Mouse (Mus musculus): ENCODE measurements around the gene Nav2. TPM values are rescaled to one million over a fixed set of nuclear protein-coding genes. Genes with fewer than 3 reads are reported as not detected.
A peak's percentile ranks its signal among the peaks of the same experiment; 100 is the strongest.

Gene Nav2
- polyA plus RNA-seq, 1 experiment from 2014 or later: 24.2 TPM

GRCm38 (mm10) chr7:49017794-49018193 lies 109.3 kb downstream of the Nav2 start:
- no peaks in the 10 kb centered on the region for H3K9me3 ChIP-seq
- peaks cover 74% of the 10 kb centered on the region for H3K4me1 ChIP-seq (replicated peaks)
- H3K27ac ChIP-seq: peak overlapping the region; percentile 79
- H3K9ac ChIP-seq: no peak overlapping the region
- ATAC-seq (ENCODE audit: low FRiP score): no peak
- H3K27me3 ChIP-seq: no peaks in the 10 kb centered on the region
- no peak overlapping the region for H3K4me3 ChIP-seq
- 61% methylated on average over 5 of the region's 5 CpGs for WGBS
- no peaks in the 10 kb centered on the region for H3K36me3 ChIP-seq
- no peak overlapping the region for H3K4me2 ChIP-seq

- peak; percentile 43 for ATAC-seq (ENCODE audit: low FRiP score)
- H3K36me3 ChIP-seq: no peaks in the 10 kb centered on the region
- no peak overlapping the region for H3K4me2 ChIP-seq
- no peak overlapping the region for H3K9ac ChIP-seq
- WGBS: 18% methylated on average over 7 of the region's 7 CpGs
- H3K27me3 ChIP-seq: no peaks in the 10 kb centered on the region
- H3K4me1 ChIP-seq (replicated peaks): peaks cover 67% of the 10 kb centered on the region
- H3K9me3 ChIP-seq: no peaks in the 10 kb centered on the region
- H3K4me3 ChIP-seq: no peak overlapping the region
- H3K27ac ChIP-seq: peak overlapping the region; percentile 79
Measured at GRCm38 (mm10) chr7:49018478-49018914, 110.0 kb downstream of the Nav2 start.

GRCm38 (mm10) chr7:49025026-49025815 lies 116.7 kb downstream of the Nav2 start:
- ATAC-seq (ENCODE audit: low FRiP score): no peak
- H3K4me1 ChIP-seq (replicated peaks): peaks cover 44% of the 10 kb centered on the region
- no peak overlapping the region for H3K27ac ChIP-seq

GRCm38 (mm10) chr7:49025991-49026390 lies 117.5 kb downstream of the Nav2 start:
- 82% methylated on average over 3 of the region's 3 CpGs for WGBS
- no peaks in the 10 kb centered on the region for H3K36me3 ChIP-seq
- no peaks in the 10 kb centered on the region for H3K9me3 ChIP-seq
- H3K4me1 ChIP-seq (replicated peaks): peaks cover 39% of the 10 kb centered on the region
- H3K27me3 ChIP-seq: no peaks in the 10 kb centered on the region
- no peak for ATAC-seq (ENCODE audit: low FRiP score)
- no peak overlapping the region for H3K27ac ChIP-seq
- H3K9ac ChIP-seq: no peak overlapping the region
- no peak overlapping the region for H3K4me2 ChIP-seq
- H3K4me3 ChIP-seq: no peak overlapping the region

More at GRCm38 (mm10) chr7:49025026-49025815, 116.7 kb downstream of the Nav2 start:
- no peaks in the 10 kb centered on the region for H3K27me3 ChIP-seq
- H3K36me3 ChIP-seq: no peaks in the 10 kb centered on the region
- H3K9ac ChIP-seq: no peak overlapping the region
- no peak overlapping the region for H3K4me3 ChIP-seq
- H3K9me3 ChIP-seq: no peaks in the 10 kb centered on the region
- 79% methylated on average over 8 of the region's 8 CpGs for WGBS
- no peak overlapping the region for H3K4me2 ChIP-seq

- Histone ChIP-seq H3K9me3 (no peaks in the 10 kb centered on the region), H3K9ac (no peak overlapping the region)
- 68% methylated on average over 5 of the region's 5 CpGs for WGBS
Measured at GRCm38 (mm10) chr7:49026466-49026865, 118.0 kb downstream of the Nav2 start.

GRCm38 (mm10) chr7:49029282-49030012 lies 120.9 kb downstream of the Nav2 start:
- ATAC-seq (ENCODE audit: low FRiP score): peak; percentile 59; the same call in 1 of the 2 replicates
- H3K9ac ChIP-seq: no peak overlapping the region
- H3K4me3 ChIP-seq: no peak overlapping the region
- no peaks in the 10 kb centered on the region for H3K9me3 ChIP-seq
- 36% methylated on average over 10 of the region's 10 CpGs for WGBS
- H3K36me3 ChIP-seq: no peaks in the 10 kb centered on the region
- peak overlapping the region; percentile 52 for H3K27ac ChIP-seq
- H3K27me3 ChIP-seq: no peaks in the 10 kb centered on the region
- H3K4me2 ChIP-seq: no peak overlapping the region
- H3K4me1 ChIP-seq (replicated peaks): peaks cover 47% of the 10 kb centered on the region

More at GRCm38 (mm10) chr7:49026466-49026865, 118.0 kb downstream of the Nav2 start:
- peaks cover 38% of the 10 kb centered on the region for H3K4me1 ChIP-seq (replicated peaks)
- no peaks in the 10 kb centered on the region for H3K36me3 ChIP-seq
- no peak overlapping the region for H3K27ac ChIP-seq
- H3K4me3 ChIP-seq: no peak overlapping the region
- no peak overlapping the region for H3K4me2 ChIP-seq
- H3K27me3 ChIP-seq: no peaks in the 10 kb centered on the region
- no peak for ATAC-seq (ENCODE audit: low FRiP score)

- Histone ChIP-seq H3K36me3 (no peaks in the 10 kb centered on the region), H3K4me2 (no peak overlapping the region), H3K4me1 (replicated peaks) (peaks cover 27% of the 10 kb centered on the region), H3K9ac (no peak overlapping the region), H3K9me3 (no peaks in the 10 kb centered on the region), H3K4me3 (no peak overlapping the region), H3K27ac (no peak overlapping the region), H3K27me3 (no peaks in the 10 kb centered on the region)
- 84% methylated on average over 4 of the region's 4 CpGs for WGBS
- ATAC-seq (ENCODE audit: low FRiP score): no peak
Measured at GRCm38 (mm10) chr7:49032216-49032615, 123.7 kb downstream of the Nav2 start.

- no peaks in the 10 kb centered on the region for H3K27me3 ChIP-seq
- WGBS: 89% methylated on average over 2 of the region's 2 CpGs
- no peak overlapping the region for H3K4me3 ChIP-seq
- no peak overlapping the region for H3K4me2 ChIP-seq
- ATAC-seq (ENCODE audit: low FRiP score): no peak
- H3K4me1 ChIP-seq (replicated peaks): peaks cover 31% of the 10 kb centered on the region
- no peak overlapping the region for H3K27ac ChIP-seq
- H3K36me3 ChIP-seq: no peaks in the 10 kb centered on the region
- H3K9me3 ChIP-seq: no peaks in the 10 kb centered on the region
- H3K9ac ChIP-seq: no peak overlapping the region
Measured at GRCm38 (mm10) chr7:49034253-49034652, 125.7 kb downstream of the Nav2 start.

- 0 out of 2 replicates have a peak overlapping the region, but pooled peaks have one; percentile 3 for H3K27ac ChIP-seq
- WGBS: 58% methylated on average over 8 of the region's 8 CpGs
Measured at GRCm38 (mm10) chr7:49040163-49040562, 131.6 kb downstream of the Nav2 start.

GRCm38 (mm10) chr7:49041334-49042070 lies 133.0 kb downstream of the Nav2 start:
- Histone ChIP-seq H3K4me2 (no peak overlapping the region), H3K9me3 (no peaks in the 10 kb centered on the region), H3K9ac (no peak overlapping the region), H3K27ac (peak overlapping the region; percentile 45), H3K36me3 (no peaks in the 10 kb centered on the region), H3K4me1 (replicated peaks) (peaks cover 73% of the 10 kb centered on the region), H3K27me3 (no peaks in the 10 kb centered on the region), H3K4me3 (no peak overlapping the region)
- 31% methylated on average over 4 of the region's 4 CpGs for WGBS
- no peak for ATAC-seq (ENCODE audit: low FRiP score)

More at GRCm38 (mm10) chr7:49040163-49040562, 131.6 kb downstream of the Nav2 start:
- no peaks in the 10 kb centered on the region for H3K9me3 ChIP-seq
- no peak overlapping the region for H3K4me2 ChIP-seq
- H3K4me3 ChIP-seq: no peak overlapping the region
- peaks cover 59% of the 10 kb centered on the region for H3K4me1 ChIP-seq (replicated peaks)
- no peak for ATAC-seq (ENCODE audit: low FRiP score)
- H3K36me3 ChIP-seq: no peaks in the 10 kb centered on the region
- no peak overlapping the region for H3K9ac ChIP-seq
- no peaks in the 10 kb centered on the region for H3K27me3 ChIP-seq

GRCm38 (mm10) chr7:49045499-49046346 lies 137.2 kb downstream of the Nav2 start:
- Histone ChIP-seq H3K4me1 (replicated peaks) (peaks cover 78% of the 10 kb centered on the region), H3K4me2 (no peak overlapping the region), H3K9me3 (no peaks in the 10 kb centered on the region), H3K36me3 (no peaks in the 10 kb centered on the region), H3K9ac (no peak overlapping the region), H3K4me3 (no peak overlapping the region), H3K27ac (0 out of 2 replicates have a peak overlapping the region, but pooled peaks have one; percentile 25), H3K27me3 (no peaks in the 10 kb centered on the region)
- WGBS: 45% methylated on average over 6 of the region's 6 CpGs
- ATAC-seq (ENCODE audit: low FRiP score): peak; percentile 30; the same call in 1 of the 2 replicates

Measured in hindbrain, embryonic 13.5 days (tissue).